Mouse (Mus musculus) liver, postnatal 0 days (tissue): ENCODE measurements around the gene Ptprf.
A peak's percentile ranks its signal among the peaks of the same experiment; 100 is the strongest.

Source experiments
- CTCF ChIP-seq: sonication (generic); IDR thresholded peaks from 2 replicates; pipeline ENCODE4 v1.5.1; 2016; ENCODE audit warnings: antibody characterized with exemption, low read depth
- EP300 ChIP-seq: IDR thresholded peaks from 2 replicates; pipeline ENCODE4 v1.6.1; 2016; ENCODE audit warnings: antibody characterized with exemption, low read depth, mild to moderate bottlenecking

GRCm38 (mm10) chr4:118276520-118277232, 14.5 kb downstream of the Ptprf start:
- no peak for TF ChIP-seq CTCF
- TF ChIP-seq EP300 = peak; percentile 57; the same call in 1 of the 2 replicates
